Mouse (Mus musculus) gastrocnemius, adult 8-10 months (tissue): ENCODE measurements around the gene Efr3b. TPM values are rescaled to one million over a fixed set of nuclear protein-coding genes. Genes with fewer than 3 reads are reported as not detected.

Experiments
- DNase-seq, 2 experiments: peaks; one replicate each; pipeline ENCODE4 v3.0.0; 2022; ENCODE audit warnings: low spot score in 2 of 2
- total RNA-seq, 4 experiments: library from RNA; stranded (reverse); gene quantifications; 2 replicates each; pipeline ENCODE4 v1.2.4; 2022

The Efr3b gene
- total RNA-seq, 4 experiments from 2014 or later: 2.0 to 5.9 (median 3.4) TPM

DNA sequence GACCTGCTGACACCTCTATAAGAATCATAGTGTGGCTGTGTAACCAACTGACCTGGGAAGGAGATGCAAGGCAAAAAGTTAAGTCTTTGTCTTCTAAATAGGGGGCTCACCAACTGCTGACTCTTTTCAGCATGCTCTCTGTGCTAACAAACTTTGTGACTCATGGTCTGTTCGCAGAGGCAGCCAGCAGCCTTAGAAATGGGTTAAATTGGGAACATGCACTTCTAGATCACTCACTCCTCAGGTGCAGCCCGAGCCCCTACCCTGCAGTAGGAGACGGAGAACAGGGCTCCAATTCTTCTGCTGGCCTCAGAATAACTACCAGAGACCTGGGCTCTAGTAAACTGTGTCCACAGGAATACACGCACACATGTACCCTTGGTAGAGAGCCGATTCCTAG lies 1.2 kb downstream of the Efr3b start:
- DNase-seq: no peak

DNA sequence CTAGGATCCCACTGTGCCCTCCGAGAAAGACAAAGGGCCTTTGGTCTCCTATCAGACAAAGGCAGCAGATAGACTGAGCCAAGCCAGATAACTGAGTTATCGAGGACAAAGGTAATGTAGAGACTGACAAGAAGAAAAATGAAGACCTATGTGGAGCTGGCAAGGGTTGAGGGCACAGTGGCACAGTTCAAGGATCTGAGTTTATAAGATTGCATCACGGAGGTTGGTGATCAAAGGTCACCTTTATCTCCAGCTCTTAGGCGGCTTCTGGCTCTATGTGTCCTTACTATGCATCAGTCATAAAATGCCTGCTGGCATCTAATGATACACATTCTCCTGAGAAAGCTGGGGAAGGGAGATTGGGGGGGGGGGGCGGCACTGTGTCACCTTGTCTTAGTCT lies 2.6 kb downstream of the Efr3b start:
- DNase-seq: no peak

DNA sequence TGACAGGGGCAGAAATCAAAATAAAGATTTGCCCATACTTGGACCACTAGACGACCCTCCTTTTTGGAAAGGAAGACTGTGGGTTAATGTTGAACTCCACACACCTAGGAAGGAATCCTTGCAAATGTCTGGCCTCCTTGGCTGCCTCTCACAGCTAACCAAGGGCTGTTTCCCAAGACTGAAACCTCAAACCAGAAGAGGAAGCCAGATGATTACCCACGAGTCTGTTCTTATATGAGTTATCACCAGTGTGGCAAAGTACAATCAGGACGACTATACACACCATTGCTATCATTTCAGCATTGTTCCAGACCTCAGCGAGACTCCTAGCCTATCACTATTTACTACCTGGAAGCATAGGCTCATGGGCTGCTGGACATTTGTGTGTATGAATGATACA lies 9.7 kb downstream of the Efr3b start:
- DNase-seq: no peak

DNA sequence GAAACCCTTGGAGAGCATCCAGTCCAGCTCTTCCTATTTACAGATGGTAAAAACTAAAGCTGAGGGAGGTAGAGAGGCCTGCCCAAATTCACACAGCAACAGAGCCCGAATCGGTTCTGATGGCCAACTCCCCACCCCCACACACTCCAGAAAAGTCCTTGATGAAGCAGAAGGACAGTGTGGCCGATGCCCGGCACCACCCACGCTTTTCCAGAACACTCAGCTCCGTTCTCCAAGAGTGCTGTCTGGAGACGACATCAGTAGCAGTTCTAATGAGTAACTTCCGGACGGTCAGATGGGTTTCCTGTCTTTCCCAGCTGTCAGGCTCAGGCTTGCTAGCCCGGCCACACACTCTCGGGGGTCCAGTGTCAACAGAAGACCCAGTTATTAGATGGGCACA lies 10.2 kb downstream of the Efr3b start:
- no peak for DNase-seq

DNA sequence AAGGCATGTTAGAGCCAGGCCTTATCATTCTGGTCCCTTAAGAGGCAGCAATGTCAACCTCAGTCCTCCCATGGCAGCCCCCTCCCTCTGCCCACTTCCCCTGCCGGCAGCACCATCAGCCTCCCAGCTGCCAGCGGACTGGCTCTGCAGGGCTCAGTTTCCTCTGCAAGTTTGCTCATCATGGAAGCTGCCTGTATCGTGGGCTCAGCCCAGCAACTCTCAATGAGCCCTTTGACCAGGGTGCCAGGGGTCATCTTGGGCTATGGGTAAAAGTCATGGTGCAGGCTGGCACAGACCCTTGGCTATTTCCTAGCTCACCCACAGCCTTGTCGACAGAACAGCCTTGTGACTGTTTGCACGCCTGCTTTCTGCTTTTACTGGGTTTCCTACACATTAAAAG lies 14.4 kb downstream of the Efr3b start:
- no peak for DNase-seq

DNA sequence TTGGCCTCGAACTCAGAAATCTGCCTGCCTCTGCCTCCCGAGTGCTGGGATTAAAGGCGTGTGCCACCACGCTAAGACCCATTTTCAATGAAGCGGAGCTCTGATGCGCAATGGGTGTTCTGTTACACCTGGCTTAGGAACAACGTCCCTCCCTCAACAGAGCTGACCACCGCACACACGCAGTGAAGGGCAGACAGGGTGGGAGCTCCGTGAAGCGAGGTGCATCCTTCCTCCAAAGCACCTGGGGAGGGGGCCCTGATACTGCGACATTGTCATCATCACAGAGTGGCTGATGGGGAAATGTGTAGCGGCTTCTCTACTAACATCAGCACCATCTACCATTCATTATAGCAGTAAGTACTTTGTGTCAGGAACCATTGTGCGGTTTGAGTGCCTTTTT lies 15.2 kb downstream of the Efr3b start:
- no peak for DNase-seq

GRCm38 (mm10) chr12:4022845-4023244 lies 15.9 kb downstream of the Efr3b start:
- DNase-seq: peak; percentile 27 to 31

GRCm38 (mm10) chr12:4020505-4020904 lies 18.2 kb downstream of the Efr3b start:
- DNase-seq: no peak

DNA sequence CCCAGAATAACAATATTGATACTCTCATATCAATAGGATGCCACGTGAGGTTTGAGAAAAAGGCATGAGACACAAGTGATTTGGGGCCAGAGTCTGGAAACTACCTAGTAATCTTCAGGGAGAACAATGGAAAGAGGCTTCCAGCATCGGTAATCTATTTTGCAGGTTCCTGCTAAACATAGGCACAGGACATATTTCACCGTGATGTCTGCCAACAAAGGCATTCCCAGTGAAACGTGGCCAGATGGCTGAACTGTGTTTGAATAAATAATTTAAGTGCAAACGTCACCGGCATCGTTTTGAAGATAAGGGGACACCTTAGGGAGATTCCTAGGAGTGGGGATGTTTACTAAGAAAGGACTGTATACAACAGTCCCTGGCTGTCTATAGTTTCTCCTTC lies 22.4 kb downstream of the Efr3b start:
- no peak for DNase-seq

GRCm38 (mm10) chr12:4015741-4016140 lies 23.0 kb downstream of the Efr3b start:
- DNase-seq: no peak

- DNase-seq: no peak
Observed at GRCm38 (mm10) chr12:4015255-4015654, 23.5 kb downstream of the Efr3b start.

- no peak for DNase-seq
Observed at GRCm38 (mm10) chr12:4011715-4012114, 27.0 kb downstream of the Efr3b start.

GRCm38 (mm10) chr12:4011301-4011700 lies 27.4 kb downstream of the Efr3b start:
- DNase-seq: no peak

- no peak for DNase-seq
Observed at GRCm38 (mm10) chr12:4008731-4009130, 30.0 kb downstream of the Efr3b start.

DNA sequence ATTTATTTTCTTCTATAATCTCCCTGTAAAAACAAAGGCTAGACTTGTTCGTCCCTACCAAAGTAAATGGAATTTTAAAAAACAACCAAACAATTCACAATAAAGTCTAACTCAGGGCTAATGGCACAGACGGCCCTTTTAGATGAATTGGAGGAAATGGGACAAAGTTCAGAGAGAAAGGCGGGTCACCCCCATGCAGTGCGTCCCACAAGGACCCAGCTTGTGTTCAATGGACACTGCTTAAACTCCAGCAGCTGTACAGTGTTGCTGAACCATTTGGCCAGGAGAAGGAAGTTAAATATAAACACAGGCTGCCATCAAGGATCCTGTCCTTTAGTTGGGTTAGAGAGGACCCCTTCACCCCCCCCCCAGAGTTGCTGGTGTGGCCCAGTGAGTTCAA lies 30.9 kb downstream of the Efr3b start:
- DNase-seq: no peak

- peak in 1 of 2 experiments; percentile 44 for DNase-seq
Observed at GRCm38 (mm10) chr12:4007181-4007580, 31.5 kb downstream of the Efr3b start.

DNA sequence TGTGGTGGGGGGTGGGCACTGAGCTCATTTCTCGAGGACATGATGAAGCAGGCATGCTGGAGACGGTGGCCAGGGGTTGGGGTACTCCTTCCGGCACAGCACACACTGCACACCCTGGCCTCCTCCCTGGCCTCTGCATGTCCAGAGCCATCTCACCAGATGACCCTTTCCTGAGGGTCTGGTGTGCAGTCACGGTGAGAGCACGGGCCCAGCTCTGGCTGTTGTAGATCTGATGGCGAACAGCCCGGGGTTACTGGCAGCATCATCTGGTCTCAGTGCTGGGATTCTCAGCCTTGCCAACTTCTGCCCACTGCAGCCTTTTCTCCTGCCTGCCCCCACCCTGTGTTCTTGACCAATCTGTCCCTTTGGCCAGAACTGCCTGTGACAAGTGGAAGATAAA lies 32.6 kb downstream of the Efr3b start:
- no peak for DNase-seq

DNA sequence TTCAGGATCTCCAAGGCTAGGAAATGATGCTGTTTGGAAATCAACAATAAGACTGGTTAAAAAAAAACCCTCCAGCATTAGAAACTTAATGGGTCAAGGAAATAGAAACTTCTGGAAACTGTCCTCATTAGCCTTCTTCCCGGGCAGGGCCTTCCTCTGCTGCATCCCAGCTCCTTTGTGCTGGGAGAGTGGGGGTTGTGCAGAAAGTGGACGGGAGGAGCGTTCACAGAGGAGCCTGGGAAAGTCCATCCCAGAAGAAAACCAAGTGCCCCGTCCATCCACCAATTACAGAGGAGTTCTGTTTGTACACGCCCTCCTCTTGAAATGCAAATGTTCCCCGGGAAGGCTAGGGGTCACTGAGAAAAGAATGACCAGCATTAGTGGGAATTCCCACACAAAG lies 34.1 kb downstream of the Efr3b start:
- DNase-seq: no peak

DNA sequence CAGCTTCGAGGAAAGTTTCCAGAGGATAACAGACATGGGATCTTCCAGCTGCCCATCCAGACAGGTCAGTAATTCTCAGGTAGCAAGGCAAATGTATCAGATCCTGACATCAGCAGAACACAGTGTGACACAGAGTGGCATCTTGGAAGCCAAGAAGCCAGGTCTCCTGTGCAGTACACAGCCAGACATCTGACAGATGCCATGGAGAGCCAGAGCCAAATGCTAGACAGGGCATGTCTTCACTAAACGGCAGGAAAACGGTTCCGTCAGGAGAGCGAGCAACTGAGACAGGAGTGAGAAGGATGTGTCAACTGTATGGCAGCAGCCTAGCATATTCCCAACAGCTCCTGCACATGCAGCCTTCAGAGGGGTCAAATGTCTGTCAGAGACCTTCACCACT lies 38.3 kb downstream of the Efr3b start:
- no peak for DNase-seq

DNA sequence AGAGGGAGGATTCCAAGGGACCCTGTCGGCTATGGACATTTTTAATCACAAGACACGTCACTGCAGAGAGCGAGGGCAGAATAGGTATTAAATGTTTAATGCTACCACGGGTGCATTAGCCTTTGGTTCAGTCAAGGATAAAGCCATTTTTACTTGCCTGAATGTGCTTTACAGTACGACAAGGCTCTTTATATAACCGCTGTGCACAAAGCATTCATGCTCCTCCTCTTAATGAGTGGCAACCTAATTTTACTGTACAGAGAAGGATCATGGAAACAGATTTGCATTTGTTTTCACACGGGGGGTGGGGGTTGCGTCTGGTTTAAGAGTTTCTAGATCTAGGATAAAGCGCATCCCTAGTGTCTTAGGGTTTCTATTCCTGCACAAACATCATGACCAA lies 42.0 kb downstream of the Efr3b start:
- DNase-seq: no peak

- DNase-seq: no peak
Observed at GRCm38 (mm10) chr12:3991047-3991446, 47.7 kb downstream of the Efr3b start.

DNA sequence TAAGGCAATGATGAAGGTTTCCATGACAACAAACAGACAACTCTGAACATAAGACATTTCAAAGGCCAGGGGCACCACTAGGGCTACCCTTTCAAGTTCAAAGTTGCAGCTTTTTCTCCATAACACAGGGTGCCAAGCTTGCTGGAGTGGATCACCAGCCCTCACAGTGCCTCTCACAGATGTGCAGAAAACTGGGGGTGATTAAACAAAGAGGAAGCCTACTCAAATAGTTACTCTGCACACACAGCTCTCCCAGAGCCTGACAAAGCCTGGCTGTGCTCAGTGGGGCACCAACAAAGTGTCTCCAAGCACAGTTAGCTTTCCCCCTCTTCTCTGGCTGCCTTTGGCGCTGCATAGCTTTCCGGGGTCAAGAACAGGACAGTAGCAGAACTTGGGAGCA lies 48.8 kb downstream of the Efr3b start:
- DNase-seq: no peak

- DNase-seq: no peak
Observed at GRCm38 (mm10) chr12:3984446-3984845, 54.3 kb downstream of the Efr3b start.

GRCm38 (mm10) chr12:3983736-3984135 lies 55.0 kb downstream of the Efr3b start:
- peak; percentile 51 to 57 for DNase-seq

GRCm38 (mm10) chr12:3982257-3982656 lies 56.5 kb downstream of the Efr3b start:
- DNase-seq: no peak
